Mouse (Mus musculus) spleen, postnatal 10 days (tissue): Measurements from ENCODE around the gene Mcm2.

Source experiments
- DNase-seq, 2 experiments: peaks; one replicate each; pipeline ENCODE4 v3.0.0; 2021 to 2022; ENCODE audit warnings: low spot score in 2 of 2

Gene Mcm2

DNA sequence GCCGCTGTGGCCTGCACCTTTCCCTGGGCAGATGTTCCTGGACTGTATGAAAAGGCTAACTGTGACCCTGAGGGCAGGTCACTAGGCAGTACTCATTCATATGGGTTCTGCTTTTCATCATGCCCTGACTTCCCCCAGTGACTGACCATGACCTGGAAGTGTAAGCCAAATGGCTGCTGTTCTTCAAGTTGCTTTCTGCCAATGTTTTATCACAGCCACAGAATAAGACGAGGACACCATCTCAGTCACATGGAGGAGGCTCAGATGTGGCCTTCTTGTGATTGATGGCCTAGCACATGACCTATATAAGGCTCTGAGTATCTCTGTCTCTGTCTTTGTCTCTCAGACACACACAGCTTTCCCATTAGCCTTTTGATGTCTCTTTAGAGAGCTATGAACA is 51.0 kb downstream of the Mcm2 start:
- no peak for DNase-seq

DNA sequence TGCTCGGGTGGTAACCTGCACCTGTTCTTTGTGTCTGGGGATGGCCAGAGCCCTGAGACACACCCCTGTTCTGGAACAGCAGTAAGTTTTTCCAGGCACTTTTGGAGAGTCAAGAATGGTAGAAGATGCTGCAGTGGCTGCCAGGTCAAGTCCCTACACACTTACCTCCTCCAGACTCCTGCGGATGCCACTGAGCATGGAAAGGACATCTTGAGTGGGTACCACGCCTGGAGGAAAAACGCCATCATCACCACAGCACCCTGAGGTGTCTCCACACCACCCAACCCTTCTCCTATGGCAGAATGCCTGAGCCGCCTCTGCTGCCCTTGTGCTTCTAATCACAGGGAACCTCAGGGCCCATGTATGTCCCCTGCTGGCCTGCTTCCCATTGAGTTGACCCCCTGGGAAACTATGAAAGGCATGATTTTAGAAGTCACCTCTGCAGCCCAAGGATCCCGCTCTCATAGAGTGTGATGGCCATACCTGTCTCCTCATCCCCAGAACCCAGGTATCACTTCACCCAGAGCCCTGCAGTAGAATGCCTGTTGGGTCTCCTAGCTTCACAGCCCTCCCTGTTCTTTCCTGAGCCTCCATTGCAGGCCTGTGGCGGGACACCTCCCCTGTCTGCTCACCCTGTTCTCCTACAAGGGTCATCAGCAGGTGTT is 53.5 kb downstream of the Mcm2 start:
- DNase-seq = no peak

DNA sequence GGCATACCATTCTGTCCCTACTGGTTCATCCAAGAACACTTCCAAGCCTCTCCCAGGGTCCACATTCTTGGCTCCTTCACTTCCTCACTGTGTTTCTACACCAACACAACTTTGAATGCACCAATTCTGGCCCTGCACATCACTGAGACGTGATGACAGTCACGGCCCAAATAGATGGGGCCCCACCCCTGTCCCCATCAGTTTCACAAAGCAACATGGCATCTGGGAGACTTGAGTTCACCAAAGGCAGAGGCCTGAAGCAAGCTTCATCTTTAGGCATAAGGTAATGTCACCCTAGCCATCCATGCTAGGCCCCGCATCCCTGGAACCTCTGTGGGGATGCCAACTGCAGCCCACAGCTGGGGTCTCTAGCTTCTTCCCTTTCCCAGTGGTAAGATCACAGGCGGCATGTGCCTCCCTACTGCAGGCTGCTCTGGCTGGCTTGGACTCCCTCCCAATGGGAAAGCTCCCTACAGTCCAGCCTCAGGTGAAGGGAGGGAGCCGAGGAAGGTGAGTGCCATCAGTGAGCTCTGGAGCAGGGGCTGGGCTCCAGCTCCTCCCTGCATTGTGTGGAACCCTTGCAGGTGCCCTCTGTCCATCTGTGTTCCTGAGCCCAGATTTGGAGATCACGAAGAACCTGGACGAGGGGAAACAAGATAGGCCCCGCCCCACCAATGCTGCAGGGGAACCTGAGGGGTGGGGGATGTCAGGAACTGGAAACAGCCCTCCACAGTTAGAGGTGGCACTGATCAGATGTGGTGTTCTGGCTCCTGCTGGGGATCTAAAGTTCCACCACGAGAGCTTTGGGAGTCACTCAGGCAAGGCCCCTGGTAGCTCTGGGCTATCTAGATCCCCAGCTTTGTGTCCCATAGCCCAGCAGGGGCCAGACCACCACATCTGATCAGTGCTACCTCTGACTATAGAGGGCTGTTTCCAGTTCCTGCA is 54.5 kb downstream of the Mcm2 start:
- peak in 1 of 2 experiments; percentile 23 for DNase-seq

GRCm38 (mm10) chr6:88843241-88843640 is 55.3 kb downstream of the Mcm2 start:
- no peak for DNase-seq

GRCm38 (mm10) chr6:88842731-88843151 is 55.8 kb downstream of the Mcm2 start:
- DNase-seq = no peak

DNA sequence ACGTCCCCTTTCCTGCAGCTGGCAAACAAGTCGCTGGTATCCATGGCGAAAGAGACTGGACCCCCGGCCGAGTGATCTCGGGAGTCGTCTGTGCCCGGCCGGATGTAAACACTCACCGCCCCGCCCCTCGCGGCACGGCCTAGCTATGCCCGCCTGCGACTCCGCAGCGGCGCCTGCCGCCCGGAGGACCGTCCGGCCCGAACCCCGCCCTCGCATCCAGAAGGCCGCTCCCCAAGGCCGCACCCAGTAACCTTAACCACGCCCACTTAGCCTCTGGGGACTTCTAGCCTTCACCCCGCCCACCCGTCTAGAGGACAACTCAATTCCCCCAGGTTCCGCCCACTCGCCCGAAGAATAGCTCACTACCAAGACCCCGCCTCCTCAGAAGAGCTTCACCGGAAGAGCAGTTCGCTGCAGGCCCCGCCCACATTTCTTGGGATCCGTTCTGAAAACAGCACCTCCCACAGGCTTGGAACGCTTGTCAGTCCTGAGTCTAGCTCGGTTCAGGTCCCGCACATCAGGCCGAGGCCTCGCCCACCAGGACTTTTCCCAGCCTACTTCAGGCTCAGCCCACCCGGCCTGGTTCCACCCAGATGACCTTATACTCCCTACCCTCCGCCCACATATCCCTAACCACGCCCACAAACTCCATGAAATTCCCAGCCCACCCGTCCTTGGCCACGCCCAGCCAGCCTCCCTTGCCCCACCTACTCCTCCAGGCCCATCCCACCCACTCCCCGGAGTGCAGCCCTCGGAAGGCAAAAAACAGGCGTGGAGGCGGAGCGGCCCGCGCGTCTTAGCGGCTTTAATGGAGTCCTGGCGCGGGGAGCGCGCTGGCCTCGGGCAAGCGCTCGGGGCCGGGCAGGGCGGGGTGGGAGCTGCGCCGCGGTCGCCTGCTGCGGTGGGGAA is 56.5 kb downstream of the Mcm2 start, which contains the start of gene Abtb1:
Gene Abtb1 (minus strand): TSS at position 204 of the 909 bp plus-strand sequence.
- DNase-seq = peak; percentile 97 to 100

DNA sequence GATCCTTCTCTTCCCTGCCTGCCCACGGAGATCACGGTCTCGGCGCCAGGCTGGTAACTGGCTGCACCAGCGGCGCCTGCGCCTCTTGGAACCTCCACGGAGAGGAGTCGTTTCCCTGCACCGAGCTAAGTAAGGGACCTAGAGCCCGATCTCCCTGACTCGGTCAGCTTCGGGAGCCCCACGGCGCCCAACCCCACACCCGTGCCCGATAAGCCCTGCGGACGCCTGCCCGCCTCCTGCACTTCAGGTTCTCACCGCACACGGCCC is 57.1 kb downstream of the Mcm2 start:
- DNase-seq = no peak

GRCm38 (mm10) chr6:88840791-88841513 is 57.6 kb downstream of the Mcm2 start:
- no peak for DNase-seq

DNA sequence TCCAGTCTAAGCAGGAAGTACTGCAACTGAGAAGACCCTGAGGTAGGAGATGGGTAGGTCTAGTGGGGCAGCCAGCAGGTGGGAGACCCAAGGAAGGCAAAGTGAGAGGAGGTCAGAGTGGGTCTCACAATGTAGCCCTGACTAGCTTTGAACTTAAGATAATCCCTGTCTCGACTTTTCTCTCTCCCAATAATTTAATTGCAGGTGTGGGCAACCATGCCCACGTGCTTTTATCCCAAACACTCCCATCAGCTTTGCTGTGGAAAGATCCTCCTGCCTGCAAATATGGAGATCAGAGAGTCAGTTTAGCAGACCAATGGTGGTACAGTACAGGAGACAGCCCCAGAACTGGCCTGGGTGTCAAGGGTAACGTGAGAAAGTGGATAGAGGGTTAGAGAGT is 58.4 kb downstream of the Mcm2 start:
- DNase-seq = no peak

DNA sequence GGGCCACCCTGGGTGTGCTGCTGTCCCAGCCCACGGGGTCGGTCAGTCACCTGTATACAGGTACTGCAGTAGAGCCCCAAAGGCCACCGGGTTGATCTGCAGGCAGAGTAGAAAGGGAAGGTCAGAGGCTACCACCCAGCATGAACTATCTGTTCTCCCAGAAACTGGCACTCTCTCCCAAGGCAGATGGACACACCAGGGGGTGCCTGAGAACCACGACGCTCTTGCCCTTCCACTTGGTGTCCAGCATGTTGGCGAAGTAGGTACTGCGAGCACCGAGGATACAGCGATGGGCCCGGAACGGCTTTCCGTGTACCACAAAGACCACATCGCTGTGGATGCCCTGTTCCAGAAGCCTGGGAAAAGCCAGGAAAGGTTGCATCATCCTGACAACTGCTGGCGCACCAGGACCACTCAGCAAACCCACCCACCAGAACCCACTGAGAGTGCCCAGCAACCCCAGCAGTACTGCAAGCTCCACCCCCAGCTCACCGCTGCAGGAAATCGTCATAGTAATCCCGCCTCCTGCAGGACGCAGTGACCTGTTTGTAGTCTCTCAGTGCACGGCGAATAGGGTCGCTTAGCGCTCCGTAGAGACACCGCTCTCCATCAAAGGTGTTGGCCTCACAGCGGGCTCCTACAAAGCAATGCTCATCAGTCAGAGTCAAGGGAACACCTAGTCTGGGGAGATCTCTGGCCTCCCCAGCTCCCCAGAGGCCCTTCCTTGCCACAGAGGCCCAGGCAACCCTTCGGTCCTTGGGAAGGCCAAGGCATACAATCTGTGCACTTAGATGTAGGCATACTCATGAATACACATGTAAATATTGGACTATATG is 59.2 kb downstream of the Mcm2 start:
- DNase-seq = no peak

DNA sequence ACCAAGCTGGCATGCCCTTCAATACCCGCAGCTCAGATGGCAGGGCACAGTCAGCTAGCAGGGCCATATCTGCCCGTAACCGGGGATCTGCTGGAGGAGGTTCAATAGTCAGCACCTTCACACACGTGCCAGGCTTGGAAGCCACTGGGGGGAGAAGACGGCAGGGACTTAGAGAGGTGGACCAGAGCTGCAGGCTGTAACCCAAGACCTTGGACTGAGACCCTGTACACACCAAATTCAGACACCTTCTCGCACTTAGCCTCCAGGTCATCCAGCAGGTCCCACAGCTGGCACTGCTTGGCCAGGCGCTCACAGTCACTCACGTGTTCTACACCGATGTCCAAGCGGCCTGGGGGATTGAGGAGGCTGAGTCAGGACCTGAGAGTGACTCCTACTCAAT is 60.0 kb downstream of the Mcm2 start:
- no peak for DNase-seq

GRCm38 (mm10) chr6:88837999-88838398 is 60.6 kb downstream of the Mcm2 start:
- no peak for DNase-seq

GRCm38 (mm10) chr6:88836178-88836819 is 62.3 kb downstream of the Mcm2 start:
- DNase-seq = peak in 1 of 2 experiments; percentile 20

- DNase-seq = peak; percentile 68 to 79
These were observed 63.5 kb downstream of the Mcm2 start for GRCm38 (mm10) chr6:88835047-88835446.
